Mouse (Mus musculus): ENCODE data around the gene BC048671. TPM values are rescaled to one million over a fixed set of nuclear protein-coding genes. Genes with fewer than 3 reads are reported as not detected.

Gene BC048671
- total and polyA plus RNA-seq, 3 experiments, result not detected

DNA sequence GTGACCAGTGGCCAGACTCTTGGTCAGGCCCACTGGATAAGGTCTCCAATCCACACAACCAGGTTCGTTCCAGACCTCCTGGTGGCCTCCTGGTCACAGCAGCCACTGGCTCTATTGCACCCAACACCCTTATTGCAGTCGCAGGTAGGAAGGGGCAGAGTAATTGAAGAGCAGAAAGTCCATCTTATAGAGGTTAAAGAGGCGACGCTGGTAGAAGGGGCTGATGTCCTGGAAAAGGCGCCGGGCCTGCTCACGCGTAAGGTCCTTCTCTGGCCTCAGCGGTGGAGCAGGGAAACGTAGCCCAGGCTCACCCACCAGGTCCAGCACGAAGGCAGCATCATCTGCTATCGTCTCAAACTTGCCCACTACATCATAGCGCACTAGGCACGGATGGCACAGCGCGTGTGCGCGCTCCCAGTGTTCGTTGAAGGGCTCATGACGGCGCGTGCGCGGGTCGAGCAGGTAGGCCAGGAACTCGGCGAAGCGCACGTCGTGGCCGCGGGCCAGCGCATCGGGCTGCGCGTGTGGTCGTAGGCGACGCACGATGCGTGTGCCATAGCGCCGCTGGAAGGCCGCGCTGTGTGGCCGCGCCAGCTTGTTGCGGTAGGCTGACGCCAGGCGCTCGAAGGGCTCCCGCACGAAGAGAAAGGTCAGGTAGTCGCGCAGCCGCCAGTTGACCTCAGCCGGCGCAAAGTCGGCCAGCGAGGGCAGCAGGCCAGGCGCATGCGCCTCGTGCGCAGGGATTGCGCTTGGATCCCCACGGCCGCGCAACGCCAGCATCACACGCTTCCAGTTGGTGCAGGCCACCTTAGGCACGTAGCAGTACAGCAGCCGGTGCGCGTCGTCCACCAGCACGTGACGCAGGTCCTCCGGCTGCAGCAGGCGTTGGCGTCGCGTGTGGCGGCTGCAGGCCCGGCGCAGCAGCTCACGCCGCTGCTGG is 8.1 kb downstream of the BC048671 start:
- no peaks in the 10 kb centered on the region for H3K36me3 ChIP-seq (replicated peaks in 1 of 2; ENCODE audit: control insufficient read depth in 1 of 2, insufficient read depth in 1 of 2, low read length in 1 of 2)
- H3K27me3 ChIP-seq (replicated peaks), result peaks cover 42% of the 10 kb centered on the region
- no peak overlapping the region for H3K27ac ChIP-seq (ENCODE audit: insufficient read depth, low read depth)
- in situ Hi-C loops (cut with MboI; ENCODE audit: low pct_ligation_motif_present, low pct_unique_long_range_greater_than_20kb, low sequenced_read_pairs) (no loop called here), dilution Hi-C loops (cut with MboI; ENCODE audit: extremely low pct_ligation_motif_present, extremely low pct_unique_long_range_greater_than_20kb, low sequenced_read_pairs) (no loop called here)
- no peak for DNase-seq (ENCODE audit: extremely low read depth)
- H3K4me1 ChIP-seq (ENCODE audit: control insufficient read depth in 1 of 2, insufficient read depth in 2 of 2), result no peaks in the 10 kb centered on the region
- no peak overlapping the region for H3K4me2 ChIP-seq (ENCODE audit: insufficient read depth, low read depth, poor library complexity, severe bottlenecking)
- peaks cover 8% of the 10 kb centered on the region for H3K9me3 ChIP-seq (replicated peaks; ENCODE audit: low read length)
- no peaks in the 10 kb centered on the region for H3K79me2 ChIP-seq (replicated peaks; ENCODE audit: control insufficient read depth, extremely low read depth, insufficient read depth, poor library complexity, severe bottlenecking)
- no peak overlapping the region for H3K9ac ChIP-seq (ENCODE audit: insufficient read depth, low read depth)
- TF ChIP-seq E2F4 (IDR thresholded peaks at IDR 0.05; ENCODE audit: insufficient replicate concordance, low read depth, low read length), result no peak
- TF ChIP-seq ZC3H11A (IDR thresholded peaks at IDR 0.05; ENCODE audit: low read depth, low read length), result no peak
- TF ChIP-seq RAD21 (IDR thresholded peaks at IDR 0.05; ENCODE audit: low read depth, low read length), result no peak
- no peak for TF ChIP-seq POLR2A (IDR thresholded peaks at IDR 0.05; ENCODE audit: low read depth, low read length)
- no peak for TF ChIP-seq MEF2A (IDR thresholded peaks at IDR 0.05; ENCODE audit: borderline replicate concordance, low read depth, low read length)
- TF ChIP-seq PAX5 (IDR thresholded peaks at IDR 0.05; ENCODE audit: low read length), result no peak
- no peak for TF ChIP-seq CHD2 (IDR thresholded peaks at IDR 0.05; ENCODE audit: low read length)
- TF ChIP-seq IRF4 (IDR thresholded peaks at IDR 0.05; ENCODE audit: low read depth, low read length), result no peak
- TF ChIP-seq ETS1 (conservative IDR thresholded peaks at IDR 0.05; ENCODE audit: low read depth, low read length), result no peak
- TF ChIP-seq TCF12 (IDR thresholded peaks at IDR 0.05; ENCODE audit: low read depth, low read length), result no peak
- no peak for TF ChIP-seq MAX (IDR thresholded peaks at IDR 0.05; ENCODE audit: low read length)
- TF ChIP-seq ZKSCAN1 (IDR thresholded peaks at IDR 0.05; ENCODE audit: borderline replicate concordance, low read depth, low read length), result no peak
- no peak for TF ChIP-seq SMC3 (IDR thresholded peaks at IDR 0.05; ENCODE audit: low read depth, low read length)
- TF ChIP-seq BHLHE40 (IDR thresholded peaks at IDR 0.05; ENCODE audit: low read depth, low read length), result no peak
- no peak for TF ChIP-seq JUND (conservative IDR thresholded peaks at IDR 0.05; ENCODE audit: low read depth, low read length)
- TF ChIP-seq ELF1 (IDR thresholded peaks at IDR 0.05; ENCODE audit: low read depth, low read length), result no peak
- no peak for TF ChIP-seq TBP (conservative IDR thresholded peaks at IDR 0.05; ENCODE audit: low read depth, low read length)
- no peak for TF ChIP-seq GABPA (IDR thresholded peaks at IDR 0.05; ENCODE audit: insufficient replicate concordance, low read depth, low read length)
- no peak for TF ChIP-seq MYC (IDR thresholded peaks at IDR 0.05; ENCODE audit: low read depth, low read length)
- no peak overlapping the region for H3K4me3 ChIP-seq (replicated peaks in 1 of 3; ENCODE audit: low read depth in 2 of 3, low read length in 2 of 3, poor library complexity in 1 of 3)

DNA sequence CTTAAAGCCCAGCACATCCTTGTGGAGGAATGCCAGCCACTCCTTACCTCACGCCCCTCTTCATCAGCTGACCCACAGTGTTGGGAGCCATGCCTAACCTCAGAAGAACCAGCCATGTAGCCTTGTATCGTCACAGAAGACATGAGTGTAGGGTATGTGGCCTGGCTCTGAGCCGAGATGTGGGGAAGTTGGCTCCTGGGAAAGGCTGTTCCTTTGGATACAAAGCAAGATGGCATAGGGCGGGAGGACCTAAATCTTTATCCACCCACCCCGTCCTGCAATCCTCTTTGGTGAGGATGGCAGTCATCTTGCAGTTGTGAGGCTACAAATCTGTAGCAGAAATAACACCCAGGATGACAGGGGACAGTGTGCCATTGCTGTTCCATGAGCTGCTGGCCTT is 14.9 kb downstream of the BC048671 start:
- H3K79me2 ChIP-seq (replicated peaks; ENCODE audit: control insufficient read depth, extremely low read depth, insufficient read depth, poor library complexity, severe bottlenecking), result no peaks in the 10 kb centered on the region
- dilution Hi-C loops (cut with MboI; ENCODE audit: extremely low pct_ligation_motif_present, extremely low pct_unique_long_range_greater_than_20kb, low sequenced_read_pairs) (no loop called here), in situ Hi-C loops (cut with MboI; ENCODE audit: low pct_ligation_motif_present, low pct_unique_long_range_greater_than_20kb, low sequenced_read_pairs) (no loop called here)
- TF ChIP-seq ZC3H11A (IDR thresholded peaks at IDR 0.05; ENCODE audit: low read depth, low read length) (no peak), MXI1 (IDR thresholded peaks at IDR 0.05; ENCODE audit: low read depth, low read length) (no peak), UBTF (IDR thresholded peaks at IDR 0.05; ENCODE audit: low read depth, low read length) (no peak), ETS1 (conservative IDR thresholded peaks at IDR 0.05; ENCODE audit: low read depth, low read length) (no peak), KAT2A (IDR thresholded peaks at IDR 0.05; ENCODE audit: insufficient replicate concordance, low read length) (no peak), ZKSCAN1 (IDR thresholded peaks at IDR 0.05; ENCODE audit: borderline replicate concordance, low read depth, low read length) (no peak), TBP (conservative IDR thresholded peaks at IDR 0.05; ENCODE audit: low read depth, low read length) (no peak), MEF2A (IDR thresholded peaks at IDR 0.05; ENCODE audit: borderline replicate concordance, low read depth, low read length) (no peak), CTCF (conservative IDR thresholded peaks at IDR 0.05 in 1 of 2, IDR thresholded peaks at IDR 0.05 in 1 of 2; ENCODE audit: low read depth in 2 of 2, low read length in 2 of 2) (no peak), JUND (conservative IDR thresholded peaks at IDR 0.05; ENCODE audit: low read depth, low read length) (no peak), MAZ (IDR thresholded peaks at IDR 0.05; ENCODE audit: low read depth, low read length) (no peak), TCF12 (IDR thresholded peaks at IDR 0.05; ENCODE audit: low read depth, low read length) (no peak), PAX5 (IDR thresholded peaks at IDR 0.05; ENCODE audit: low read length) (no peak), CHD1 (IDR thresholded peaks at IDR 0.05; ENCODE audit: low read depth, low read length) (no peak), USF1 (IDR thresholded peaks at IDR 0.05; ENCODE audit: low read depth, low read length) (no peak), NRF1 (IDR thresholded peaks at IDR 0.05; ENCODE audit: low read depth, low read length) (no peak)
- no peak overlapping the region for H3K4me2 ChIP-seq (ENCODE audit: insufficient read depth, low read depth, poor library complexity, severe bottlenecking)
- no peak overlapping the region for H3K27ac ChIP-seq (ENCODE audit: insufficient read depth, low read depth)
- no peaks in the 10 kb centered on the region for H3K36me3 ChIP-seq (replicated peaks in 1 of 2; ENCODE audit: control insufficient read depth in 1 of 2, insufficient read depth in 1 of 2, low read length in 1 of 2)
- H3K4me1 ChIP-seq (ENCODE audit: control insufficient read depth in 1 of 2, insufficient read depth in 2 of 2), result no peaks in the 10 kb centered on the region
- no peak overlapping the region for H3K9ac ChIP-seq (ENCODE audit: insufficient read depth, low read depth)
- H3K4me3 ChIP-seq (replicated peaks in 1 of 3; ENCODE audit: low read depth in 2 of 3, low read length in 2 of 3, poor library complexity in 1 of 3), result no peak overlapping the region
- peaks cover 32% of the 10 kb centered on the region for H3K27me3 ChIP-seq (replicated peaks)
- no peak for DNase-seq (ENCODE audit: extremely low read depth)
- H3K9me3 ChIP-seq (replicated peaks; ENCODE audit: low read length), result peaks cover 6% of the 10 kb centered on the region

Data from CH12.LX (cell line).